Mouse (Mus musculus): ENCODE data around the gene Rpe.

- no peak for TF ChIP-seq CTCF (IDR thresholded peaks at IDR 0.05; ENCODE audit: borderline replicate concordance, insufficient read depth, low read length)
- TF ChIP-seq POLR2A (IDR thresholded peaks at IDR 0.05; ENCODE audit: low read depth, low read length): no peak
Measured at GRCm38 (mm10) chr1:66712859-66713258, 12.2 kb downstream of the Rpe start.
